Mouse (Mus musculus) hindbrain, embryonic 12.5 days (tissue): ENCODE data around the gene Cd86. TPM values are rescaled to one million over a fixed set of nuclear protein-coding genes. Genes with fewer than 3 reads are reported as not detected.

Experiments
- ATAC-seq: fragments of 200-750 bp; cut with Nextera tagmentation; 2 replicates; pipeline ENCODE4 v1.8.0; 2017; ENCODE audit warnings: moderate TSS enrichment; ENCODE audit not compliant: low FRiP score
- H3K27ac ChIP-seq: fragments of 300-500 bp; sonication (generic); 2 replicates; pipeline ENCODE4 v1.5.1; 2016; ENCODE audit warnings: mild to moderate bottlenecking
- H3K27me3 ChIP-seq: fragments of 300-500 bp; sonication (generic); 2 replicates; pipeline ENCODE4 v1.6.1; 2016; ENCODE audit warnings: mild to moderate bottlenecking
- H3K36me3 ChIP-seq: fragments of 300-500 bp; sonication (generic); 2 replicates; pipeline ENCODE4 v1.6.1; 2016; ENCODE audit warnings: mild to moderate bottlenecking
- H3K4me1 ChIP-seq: fragments of 300-500 bp; sonication (generic); 2 replicates; pipeline ENCODE4 v1.6.1; 2016
- H3K4me2 ChIP-seq: fragments of 300-500 bp; sonication (generic); replicated peaks from 2 replicates; pipeline ENCODE4 v1.6.1; 2016; ENCODE audit warnings: mild to moderate bottlenecking
- H3K4me3 ChIP-seq: fragments of 300-500 bp; sonication (generic); 2 replicates; pipeline ENCODE4 v1.5.1; 2016; ENCODE audit warnings: mild to moderate bottlenecking
- H3K9ac ChIP-seq: fragments of 300-500 bp; sonication (generic); 2 replicates; pipeline ENCODE4 v1.6.1; 2016; ENCODE audit warnings: mild to moderate bottlenecking, moderate library complexity
- H3K9me3 ChIP-seq: fragments of 300-500 bp; sonication (generic); replicated peaks from 2 replicates; pipeline ENCODE4 v1.6.1; 2016; ENCODE audit warnings: mild to moderate bottlenecking
- WGBS: fragments of 180-500 bp; shearing (Covaris S2); methylation state at CpG from one replicate; pipeline ENCODE4 v1.1.7; 2016; 5-methylcytosine and 5-hydroxymethylcytosine counted together
- polyA plus RNA-seq: library from polyadenylated mRNA; unstranded; fragments of >200 nt; fragmentation: Nextera tagmentation; extraction: Ambion mirVana; gene quantifications from 2 replicates; pipeline ENCODE4 v1.2.1, GENCODE M21; 2016

Gene Cd86
- polyA plus RNA-seq, 1 experiment from 2014 or later: 2.0 TPM

- H3K27me3 ChIP-seq: no peaks in the 10 kb centered on the region
Observed at GRCm38 (mm10) chr16:36651174-36651766, 14.6 kb downstream of the Cd86 start.

GRCm38 (mm10) chr16:36650511-36650910 is 15.4 kb downstream of the Cd86 start:
- H3K9ac ChIP-seq: no peak overlapping the region
- ATAC-seq: no peak
- 86% methylated on average over 4 of the region's 4 CpGs for WGBS
- no peak overlapping the region for H3K27ac ChIP-seq
- H3K27me3 ChIP-seq: no peaks in the 10 kb centered on the region
- H3K4me2 ChIP-seq: no peak overlapping the region
- no peaks in the 10 kb centered on the region for H3K36me3 ChIP-seq
- 0 out of 2 replicates have a peak, but pooled peaks cover 2% of the 10 kb centered on the region for H3K4me1 ChIP-seq
- no peaks in the 10 kb centered on the region for H3K9me3 ChIP-seq
- H3K4me3 ChIP-seq: no peak overlapping the region

More at GRCm38 (mm10) chr16:36651174-36651766, 14.6 kb downstream of the Cd86 start:
- H3K9ac ChIP-seq: no peak overlapping the region
- H3K9me3 ChIP-seq: no peaks in the 10 kb centered on the region
- no peaks in the 10 kb centered on the region for H3K36me3 ChIP-seq
- no peak overlapping the region for H3K4me2 ChIP-seq
- H3K27ac ChIP-seq: no peak overlapping the region
- WGBS: 60% methylated on average over 6 of the region's 6 CpGs
- H3K4me1 ChIP-seq: 0 out of 2 replicates have a peak, but pooled peaks cover 2% of the 10 kb centered on the region
- H3K4me3 ChIP-seq: no peak overlapping the region
- ATAC-seq: no peak

GRCm38 (mm10) chr16:36649304-36649703 is 16.6 kb downstream of the Cd86 start:
- Histone ChIP-seq H3K4me1 (0 out of 2 replicates have a peak, but pooled peaks cover 2% of the 10 kb centered on the region), H3K27ac (no peak overlapping the region), H3K27me3 (no peaks in the 10 kb centered on the region), H3K4me3 (no peak overlapping the region), H3K9ac (no peak overlapping the region), H3K4me2 (no peak overlapping the region), H3K9me3 (no peaks in the 10 kb centered on the region), H3K36me3 (no peaks in the 10 kb centered on the region)
- no peak for ATAC-seq
- 29% methylated on average over 3 of the region's 3 CpGs for WGBS

- no peak overlapping the region for H3K4me2 ChIP-seq
- no peak overlapping the region for H3K27ac ChIP-seq
- ATAC-seq: no peak
- 88% methylated on average over 6 of the region's 6 CpGs for WGBS
- H3K27me3 ChIP-seq: no peaks in the 10 kb centered on the region
- H3K4me3 ChIP-seq: no peak overlapping the region
- H3K36me3 ChIP-seq: no peaks in the 10 kb centered on the region
- H3K9me3 ChIP-seq: no peaks in the 10 kb centered on the region
- 0 out of 2 replicates have a peak, but pooled peaks cover 2% of the 10 kb centered on the region for H3K4me1 ChIP-seq
- no peak overlapping the region for H3K9ac ChIP-seq
Observed at GRCm38 (mm10) chr16:36645124-36645523, 20.8 kb downstream of the Cd86 start.

- Histone ChIP-seq H3K27me3 (no peaks in the 10 kb centered on the region), H3K4me3 (no peak overlapping the region)
Observed at GRCm38 (mm10) chr16:36642696-36643046, 23.2 kb downstream of the Cd86 start.

GRCm38 (mm10) chr16:36641830-36642695 is 23.8 kb downstream of the Cd86 start:
- no peaks in the 10 kb centered on the region for H3K36me3 ChIP-seq

More at GRCm38 (mm10) chr16:36642696-36643046, 23.2 kb downstream of the Cd86 start:
- no peak overlapping the region for H3K9ac ChIP-seq
- no peaks in the 10 kb centered on the region for H3K9me3 ChIP-seq
- no peaks in the 10 kb centered on the region for H3K4me1 ChIP-seq
- no peak for ATAC-seq
- H3K36me3 ChIP-seq: no peaks in the 10 kb centered on the region
- no peak overlapping the region for H3K27ac ChIP-seq
- no peak overlapping the region for H3K4me2 ChIP-seq
- 73% methylated on average over 5 of the region's 5 CpGs for WGBS

GRCm38 (mm10) chr16:36640993-36641392 is 24.9 kb downstream of the Cd86 start:
- Histone ChIP-seq H3K36me3 (no peaks in the 10 kb centered on the region), H3K9me3 (no peaks in the 10 kb centered on the region), H3K4me3 (no peak overlapping the region), H3K4me2 (no peak overlapping the region), H3K27me3 (no peaks in the 10 kb centered on the region), H3K27ac (no peak overlapping the region), H3K4me1 (no peaks in the 10 kb centered on the region), H3K9ac (no peak overlapping the region)
- ATAC-seq: no peak
- WGBS: 68% methylated on average over 5 of the region's 5 CpGs

More at GRCm38 (mm10) chr16:36641830-36642695, 23.8 kb downstream of the Cd86 start:
- no peaks in the 10 kb centered on the region for H3K27me3 ChIP-seq
- H3K9ac ChIP-seq: no peak overlapping the region
- H3K4me1 ChIP-seq: no peaks in the 10 kb centered on the region
- H3K4me2 ChIP-seq: no peak overlapping the region
- ATAC-seq: no peak
- WGBS: 82% methylated on average over 14 of the region's 14 CpGs
- no peaks in the 10 kb centered on the region for H3K9me3 ChIP-seq
- no peak overlapping the region for H3K27ac ChIP-seq
- H3K4me3 ChIP-seq: no peak overlapping the region

GRCm38 (mm10) chr16:36639812-36640504 is 25.9 kb downstream of the Cd86 start:
- 88% methylated on average over 16 of the region's 16 CpGs for WGBS
- Histone ChIP-seq H3K4me1 (no peaks in the 10 kb centered on the region), H3K27ac (no peak overlapping the region), H3K4me3 (no peak overlapping the region), H3K27me3 (no peaks in the 10 kb centered on the region), H3K9ac (no peak overlapping the region), H3K4me2 (no peak overlapping the region), H3K9me3 (no peaks in the 10 kb centered on the region), H3K36me3 (no peaks in the 10 kb centered on the region)
- no peak for ATAC-seq

GRCm38 (mm10) chr16:36636800-36637199 is 29.1 kb downstream of the Cd86 start:
- Histone ChIP-seq H3K4me3 (no peak overlapping the region), H3K4me1 (no peaks in the 10 kb centered on the region), H3K9ac (no peak overlapping the region), H3K27ac (no peak overlapping the region), H3K27me3 (no peaks in the 10 kb centered on the region), H3K36me3 (no peaks in the 10 kb centered on the region), H3K9me3 (no peaks in the 10 kb centered on the region), H3K4me2 (no peak overlapping the region)
- ATAC-seq: no peak
- 73% methylated on average over 4 of the region's 4 CpGs for WGBS

GRCm38 (mm10) chr16:36634971-36635710 is 30.7 kb downstream of the Cd86 start:
- Histone ChIP-seq H3K27me3 (no peaks in the 10 kb centered on the region), H3K4me1 (no peaks in the 10 kb centered on the region), H3K36me3 (no peaks in the 10 kb centered on the region), H3K4me3 (no peak overlapping the region), H3K9me3 (no peaks in the 10 kb centered on the region), H3K27ac (no peak overlapping the region), H3K9ac (no peak overlapping the region), H3K4me2 (no peak overlapping the region)
- 86% methylated on average over 23 of the region's 23 CpGs for WGBS
- ATAC-seq: no peak

GRCm38 (mm10) chr16:36634421-36634820 is 31.5 kb downstream of the Cd86 start:
- H3K4me3 ChIP-seq: no peak overlapping the region
- no peak overlapping the region for H3K4me2 ChIP-seq
- H3K4me1 ChIP-seq: no peaks in the 10 kb centered on the region
- H3K27me3 ChIP-seq: no peaks in the 10 kb centered on the region
- no peaks in the 10 kb centered on the region for H3K9me3 ChIP-seq
- H3K27ac ChIP-seq: no peak overlapping the region
- H3K9ac ChIP-seq: no peak overlapping the region
- H3K36me3 ChIP-seq: no peaks in the 10 kb centered on the region
- no peak for ATAC-seq
- WGBS: 87% methylated on average over 2 of the region's 2 CpGs

- Histone ChIP-seq H3K4me1 (no peaks in the 10 kb centered on the region), H3K9ac (no peak overlapping the region), H3K9me3 (no peaks in the 10 kb centered on the region), H3K4me2 (no peak overlapping the region), H3K36me3 (no peaks in the 10 kb centered on the region), H3K27ac (no peak overlapping the region), H3K4me3 (no peak overlapping the region), H3K27me3 (no peaks in the 10 kb centered on the region)
- WGBS: 91% methylated on average over 8 of the region's 8 CpGs
- ATAC-seq: no peak
Observed at GRCm38 (mm10) chr16:36632229-36632628, 33.7 kb downstream of the Cd86 start.
